Mouse (Mus musculus): Measurements from ENCODE around the gene Kifap3. TPM values are rescaled to one million over a fixed set of nuclear protein-coding genes. Genes with fewer than 3 reads are reported as not detected.

Kifap3 gene
- polyA plus RNA-seq (2014; fragmentation: Illumina TruSeq; extraction: RNeasy Lipid Tissue Mini Kit (QIAGEN cat#74804); ENCODE audit: low replicate concordance) = 13.1 TPM

DNA sequence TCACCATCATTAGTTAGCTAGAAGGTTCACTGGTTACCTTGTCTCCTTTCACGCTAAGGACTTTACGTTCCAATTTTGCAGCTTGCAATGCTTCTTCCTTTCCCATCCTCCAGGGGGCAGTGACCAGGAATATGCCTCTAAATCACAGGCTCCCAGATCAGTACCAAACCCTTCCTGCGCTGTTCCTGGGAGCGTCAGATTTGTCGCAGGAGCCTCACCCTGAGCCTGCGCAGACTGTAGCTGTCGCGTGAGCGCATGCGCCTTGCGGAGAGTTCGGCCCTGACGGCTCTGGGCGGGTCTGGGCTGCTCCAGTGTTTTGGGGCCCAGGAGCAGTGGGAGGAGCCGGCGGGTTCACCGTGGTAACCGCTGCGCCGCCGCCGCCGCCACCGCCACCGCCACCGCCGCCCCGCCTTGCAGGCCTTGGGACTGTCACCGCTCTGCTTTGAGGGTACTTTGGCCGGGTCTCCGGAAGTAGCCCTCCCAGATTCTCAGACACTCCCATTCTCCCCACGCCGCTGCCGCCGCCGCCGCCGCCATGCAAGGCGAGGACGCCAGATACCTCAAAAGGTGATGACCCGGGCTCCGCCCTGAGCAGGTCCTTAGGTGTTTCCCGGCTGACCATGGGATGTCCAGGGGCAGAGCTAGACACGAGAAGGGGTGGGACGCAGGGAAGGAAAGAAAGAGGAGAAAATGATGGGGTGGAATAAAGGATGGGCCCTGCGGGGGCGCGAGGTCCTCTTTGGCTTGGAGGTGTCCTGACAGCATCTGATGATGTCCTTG is at the start of gene Kifap3:
TSS of gene Kifap3 (plus strand) at position 248 of the 780 bp plus-strand sequence.

DNA sequence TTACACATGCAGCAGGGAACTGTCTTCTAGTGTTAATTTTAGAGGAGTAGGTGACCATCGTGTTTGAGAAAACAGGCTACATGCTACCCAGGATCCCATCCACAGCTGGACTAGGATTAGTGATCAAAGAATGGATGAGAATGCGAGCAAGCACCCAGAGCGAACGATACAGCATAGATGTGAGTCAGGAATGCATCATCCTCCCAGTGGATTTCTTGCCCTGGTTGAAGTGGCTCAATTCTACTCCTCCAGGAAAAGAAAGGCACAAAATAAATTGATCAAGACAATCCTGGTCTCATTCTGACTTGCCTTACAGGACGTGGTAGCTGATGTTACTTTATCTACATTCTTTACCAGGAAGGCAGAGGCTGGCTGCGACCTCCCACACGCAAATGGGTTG is 149.5 kb downstream of the Kifap3 start, which contains the start of gene Scyl3:
TSS of gene Scyl3 (plus strand) at position 255 of the 400 bp plus-strand sequence.

Other genes starting within 250 kb of the Kifap3 start
- not detected for gene Mettl11b, start 54.4 kb upstream of the Kifap3 start, polyA plus RNA-seq (2014; fragmentation: Illumina TruSeq; extraction: RNeasy Lipid Tissue Mini Kit (QIAGEN cat#74804); ENCODE audit: low replicate concordance)
- 54.3 TPM for gene Scyl3, start 149.5 kb downstream of the Kifap3 start, polyA plus RNA-seq (2014; fragmentation: Illumina TruSeq; extraction: RNeasy Lipid Tissue Mini Kit (QIAGEN cat#74804); ENCODE audit: low replicate concordance)
- 4.1 TPM for gene BC055324, start 215.2 kb downstream of the Kifap3 start, polyA plus RNA-seq (2014; fragmentation: Illumina TruSeq; extraction: RNeasy Lipid Tissue Mini Kit (QIAGEN cat#74804); ENCODE audit: low replicate concordance)
- gene Mettl18, start 215.3 kb downstream of the Kifap3 start, polyA plus RNA-seq (2014; fragmentation: Illumina TruSeq; extraction: RNeasy Lipid Tissue Mini Kit (QIAGEN cat#74804); ENCODE audit: low replicate concordance) = 10.5 TPM